Mouse (Mus musculus) embryo, embryonic 11 days (tissue): ENCODE measurements around the gene Adgrf2.

Source experiments
- DNase-seq: peaks from one replicate; pipeline ENCODE4 v3.0.0-alpha.2; 2015

Gene Adgrf2

DNA sequence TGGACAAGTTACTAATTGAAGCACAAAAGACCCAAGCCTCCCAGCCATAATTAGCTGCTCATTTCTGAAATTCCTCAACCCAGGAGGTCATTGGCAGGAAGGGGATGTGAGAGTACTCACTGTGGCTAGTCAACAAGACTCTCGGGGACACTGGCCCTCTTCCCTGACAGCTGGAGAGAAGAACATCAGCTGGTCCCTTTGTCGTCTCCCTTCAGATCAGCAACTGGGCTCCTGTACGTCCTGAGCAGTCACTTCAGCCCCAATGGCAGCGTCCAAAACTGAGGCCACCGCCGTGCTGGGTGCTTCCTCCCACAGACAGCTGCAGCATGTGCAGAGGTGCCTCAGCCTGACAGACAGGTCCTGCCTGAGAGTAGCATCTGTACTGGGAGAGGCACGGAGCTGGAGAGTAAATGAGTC lies at the start of gene Adgrf2:
Gene Adgrf2 (minus strand): TSS at position 379 of the 417 bp plus-strand sequence.
- peak; percentile 2 for DNase-seq

- no peak for DNase-seq
Observed at GRCm38 (mm10) chr17:42790787-42791186, 48.8 kb upstream of the Adgrf2 start.

DNA sequence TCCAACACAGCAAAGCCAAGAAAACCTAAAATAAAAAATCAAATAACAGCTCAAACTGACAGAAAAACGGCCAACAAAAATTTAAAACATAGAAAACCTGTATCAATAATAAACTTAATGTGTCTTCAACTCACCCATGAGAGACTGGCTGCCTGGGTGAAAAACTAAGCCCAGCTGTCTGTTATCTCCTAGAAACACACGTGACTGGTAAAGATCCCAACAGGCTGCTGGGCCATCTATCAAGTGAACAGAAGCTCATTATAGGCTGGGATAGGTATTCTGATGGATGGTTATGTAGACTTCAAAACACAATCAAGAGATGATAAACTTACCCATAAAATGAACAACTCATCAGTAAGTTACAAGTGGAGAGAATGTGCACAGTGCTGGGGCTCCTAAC lies 47.7 kb upstream of the Adgrf2 start:
- DNase-seq: no peak

- no peak for DNase-seq
Observed at GRCm38 (mm10) chr17:42788686-42789453, 46.9 kb upstream of the Adgrf2 start.

GRCm38 (mm10) chr17:42782156-42782757 lies 40.3 kb upstream of the Adgrf2 start:
- DNase-seq: peak; percentile 81

DNA sequence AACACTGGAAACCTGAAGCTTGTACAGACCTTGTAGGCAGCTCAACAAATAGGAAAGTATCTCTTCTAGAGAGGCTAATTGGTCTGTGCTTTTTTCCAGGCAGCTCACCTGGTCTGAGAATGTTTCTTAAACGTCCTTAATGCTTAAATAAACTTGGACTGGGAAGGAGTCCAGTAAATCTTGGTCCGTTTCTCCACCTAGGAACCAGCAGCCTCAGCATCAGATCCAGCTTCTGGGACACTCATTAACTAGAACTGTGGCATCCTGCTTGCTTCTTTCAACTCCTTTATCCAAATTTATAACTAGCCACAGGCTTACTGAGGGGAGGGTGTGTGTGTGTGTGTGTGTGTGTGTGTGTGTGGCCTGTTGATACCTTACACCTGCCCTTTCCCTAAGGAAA lies 11.8 kb upstream of the Adgrf2 start:
- DNase-seq: no peak

- DNase-seq: no peak
Observed at GRCm38 (mm10) chr17:42752173-42752572, 10.2 kb upstream of the Adgrf2 start.

GRCm38 (mm10) chr17:42745657-42746420 lies 3.9 kb upstream of the Adgrf2 start:
- no peak for DNase-seq

DNA sequence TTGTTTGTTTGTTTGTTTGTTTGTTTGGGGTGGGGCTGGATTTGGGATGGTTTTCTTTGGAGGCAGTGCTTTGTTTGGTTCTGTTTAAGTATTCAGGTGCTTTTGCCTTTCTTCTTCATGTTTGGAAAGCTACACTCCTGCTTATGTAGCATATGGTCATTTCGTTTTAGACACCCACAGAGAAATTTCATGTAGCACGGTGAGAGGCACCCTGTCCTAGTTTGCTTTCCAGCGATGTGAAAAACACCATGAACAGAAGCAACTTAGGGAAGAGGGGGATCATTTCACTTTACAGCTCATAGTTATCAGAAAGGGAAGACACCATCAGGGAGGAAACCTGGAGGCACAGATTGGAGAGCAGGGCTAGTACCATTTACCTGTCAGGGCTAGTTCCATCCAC lies 844 bp upstream of the Adgrf2 start:
- DNase-seq: no peak

DNA sequence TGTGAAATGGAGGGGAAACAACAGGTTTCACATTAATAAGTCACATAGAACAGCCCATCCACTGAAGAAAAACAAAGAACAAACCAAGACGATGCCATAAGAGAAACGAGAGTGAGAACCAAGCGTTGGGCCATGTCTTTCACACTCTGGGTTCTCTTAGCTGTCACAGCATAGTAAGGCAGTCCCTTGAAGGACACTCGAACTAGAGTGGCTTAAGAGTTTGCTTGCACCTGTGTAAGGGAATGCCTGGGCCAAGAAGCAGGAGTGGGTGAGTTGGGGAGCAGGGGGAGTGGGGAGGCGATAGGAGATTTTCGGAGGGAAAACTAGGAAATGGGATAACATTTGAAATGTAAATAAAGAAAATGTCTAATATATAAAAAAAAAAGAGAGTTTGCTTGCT lies 3.2 kb downstream of the Adgrf2 start:
- no peak for DNase-seq

DNA sequence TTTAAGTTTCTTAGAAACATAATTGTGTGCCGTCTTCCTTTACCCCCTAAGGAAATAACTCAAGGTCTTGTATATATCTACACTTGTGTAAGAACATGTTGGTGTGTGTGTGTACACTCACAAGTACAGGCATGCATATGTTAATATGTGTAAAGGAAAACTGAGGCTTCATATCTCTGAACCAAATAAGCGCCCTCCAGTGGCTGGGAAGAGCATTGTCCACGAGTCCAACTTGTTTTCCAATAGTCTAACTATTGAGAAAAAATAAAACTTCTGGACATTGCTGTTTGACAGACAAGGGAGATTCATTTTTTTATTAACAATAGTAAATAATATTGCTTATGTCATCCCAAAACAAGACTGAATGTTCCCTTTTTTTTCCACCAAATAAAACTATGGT lies 24.8 kb downstream of the Adgrf2 start:
- no peak for DNase-seq

DNA sequence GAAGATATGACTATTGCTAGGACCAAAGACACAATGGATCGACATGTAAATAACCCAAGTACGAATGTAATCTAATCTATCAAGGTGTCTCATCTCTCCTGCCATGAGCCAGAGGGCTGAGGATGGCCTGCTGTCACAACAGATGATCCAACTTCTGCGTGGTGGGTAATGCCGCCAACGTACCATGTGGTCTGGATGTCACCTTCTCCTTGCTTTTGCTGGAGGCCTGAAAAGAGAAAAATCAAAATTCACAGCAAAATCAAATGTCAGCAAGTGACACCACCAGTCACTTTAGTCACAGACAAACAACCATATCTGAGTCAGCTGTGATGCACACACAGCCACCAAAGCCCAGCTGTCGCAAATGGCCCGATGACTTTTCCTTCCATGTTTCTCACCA lies 27.0 kb downstream of the Adgrf2 start:
- no peak for DNase-seq

DNA sequence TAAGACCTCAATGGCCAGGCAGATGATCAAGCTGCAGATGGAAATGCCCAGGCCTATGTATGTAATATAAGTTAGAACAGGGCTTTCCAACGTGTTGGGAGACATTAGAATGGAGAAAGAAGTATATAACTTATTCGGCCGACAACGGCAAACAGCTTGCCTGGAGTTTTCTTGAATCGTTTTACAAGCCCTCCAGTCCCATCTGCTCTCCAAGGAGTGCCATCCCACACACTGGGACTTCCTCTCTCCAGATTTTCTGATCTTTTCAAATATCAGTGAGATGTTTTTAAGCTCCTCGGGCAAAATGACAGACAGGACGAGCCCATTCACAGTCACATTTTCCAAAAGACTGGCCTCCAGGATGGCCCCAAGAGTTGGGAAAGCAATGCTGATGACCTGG lies 31.3 kb downstream of the Adgrf2 start:
- no peak for DNase-seq

- DNase-seq: no peak
Observed at GRCm38 (mm10) chr17:42705611-42706010, 36.4 kb downstream of the Adgrf2 start.

- DNase-seq: no peak
Observed at GRCm38 (mm10) chr17:42702198-42702597, 39.8 kb downstream of the Adgrf2 start.

DNA sequence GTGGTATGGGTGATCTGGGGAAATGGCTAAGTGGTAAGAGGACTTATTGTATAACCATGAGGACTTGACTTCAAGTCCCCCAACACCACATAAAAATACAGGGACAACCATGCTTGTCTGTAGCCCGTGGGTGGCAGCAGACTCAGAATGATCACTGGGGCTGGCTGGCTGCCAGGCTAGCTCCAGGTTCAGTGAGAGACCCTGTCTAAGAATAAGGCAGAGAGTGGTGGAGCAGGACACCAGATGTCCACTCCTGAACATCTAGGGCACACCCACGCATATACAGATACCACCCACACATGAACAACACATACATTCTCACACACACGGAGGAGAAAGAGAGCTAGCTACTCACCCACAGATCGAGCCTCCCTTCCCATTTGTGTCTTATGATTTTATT lies 47.2 kb downstream of the Adgrf2 start:
- DNase-seq: no peak

DNA sequence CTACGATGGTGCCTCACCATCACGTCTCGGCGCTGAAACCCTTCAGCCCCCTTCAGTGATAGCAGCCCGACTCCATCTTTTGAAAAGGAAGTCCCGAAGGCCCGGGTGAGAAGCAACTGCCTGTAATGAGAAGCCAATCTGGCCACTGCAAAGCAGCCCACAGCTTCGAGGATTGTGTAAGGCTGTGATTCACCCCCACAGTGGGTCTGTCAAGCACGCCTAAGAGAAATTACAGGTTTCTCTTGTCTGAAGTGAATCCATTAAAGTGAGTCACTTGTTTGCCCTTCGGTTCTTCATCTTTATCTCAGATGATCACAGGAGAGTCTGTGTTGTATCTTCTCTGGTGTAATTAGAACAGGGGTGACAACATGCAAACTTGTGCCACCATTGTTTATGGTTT lies 49.8 kb downstream of the Adgrf2 start, which contains the start of gene Adgrf4:
Gene Adgrf4 (minus strand): TSS at position 149 of the 400 bp plus-strand sequence.
- DNase-seq: no peak

DNA sequence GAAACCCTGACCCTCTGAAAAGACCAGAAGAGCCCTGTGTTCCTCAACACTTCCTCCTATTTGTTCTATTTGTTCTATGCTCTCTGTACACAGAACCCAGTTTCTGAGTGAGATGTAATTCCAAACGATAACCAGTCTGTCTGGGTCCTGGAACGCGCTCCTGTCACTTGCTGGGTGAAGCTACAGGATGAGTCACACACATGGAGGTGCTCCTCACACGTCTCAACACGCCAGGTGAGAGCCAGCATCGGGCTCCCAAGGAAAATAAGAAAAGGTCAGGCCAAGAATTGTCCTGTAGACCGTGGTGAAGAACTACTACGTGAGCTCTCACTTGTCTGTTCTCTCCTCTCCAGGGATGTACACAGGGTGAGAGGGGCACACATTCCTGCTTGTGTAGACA lies 51.4 kb downstream of the Adgrf2 start:
- DNase-seq: no peak
